Mouse (Mus musculus) left cerebral cortex, postnatal 25 days (tissue): Measurements from ENCODE around the gene Tnfrsf23. TPM values are rescaled to one million over a fixed set of nuclear protein-coding genes. Genes with fewer than 3 reads are reported as not detected.

Experiments used
- DNase-seq, 2 experiments: peaks; one replicate each; pipeline ENCODE4 v3.0.0; 2022; ENCODE audit warnings: low spot score in 2 of 2, mixed read lengths in 1 of 2
- intact Hi-C: fragments of 180-260 bp; cut with DNase I; formaldehyde crosslinking; loops from one replicate; pipeline ENCODE4 v1.15.1; 2025
- total RNA-seq, 2 experiments: library from RNA; stranded (reverse); gene quantifications; 2 replicates each; pipeline ENCODE4 v1.2.3; 2021

The Tnfrsf23 gene
- 1 to 10 TPM; 1.2 to 1.3 TPM for total RNA-seq

DNA sequence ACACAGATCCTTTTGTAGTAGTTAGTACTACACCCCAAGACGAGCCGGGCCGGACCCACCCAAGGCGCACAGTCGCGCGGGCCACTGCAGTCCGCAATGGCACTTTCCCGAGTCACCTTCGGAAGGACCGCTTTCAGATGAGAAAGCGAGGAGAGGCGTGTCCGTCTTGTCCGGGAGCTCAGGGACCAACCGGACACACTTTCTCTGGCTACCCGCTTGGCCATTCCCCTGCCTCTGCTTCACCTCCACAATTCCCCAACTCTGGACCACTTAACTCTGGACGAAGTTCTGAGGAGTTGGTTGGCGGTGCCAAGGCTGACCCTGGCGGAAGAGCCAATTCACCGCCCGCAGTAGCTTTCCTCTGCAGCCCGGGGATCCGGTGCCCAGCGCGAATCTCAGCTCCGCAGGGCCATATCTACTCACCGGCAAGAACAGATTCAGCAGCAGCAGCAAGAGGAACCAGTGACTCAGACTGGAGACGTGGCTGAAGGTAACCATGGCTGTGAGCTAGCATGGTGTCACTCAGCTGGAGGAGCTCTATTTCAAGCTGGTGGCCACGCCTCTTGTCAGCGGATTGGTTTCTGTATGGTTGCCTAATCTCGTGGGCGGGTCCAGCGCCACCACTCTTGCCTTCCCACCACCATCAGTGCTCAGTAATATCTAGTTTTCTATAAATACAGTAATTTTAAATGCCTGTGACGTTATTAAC, at the start of gene Tnfrsf23:
TSS of gene Tnfrsf23 (minus strand) at position 514 of the 709 bp plus-strand sequence.
- intact Hi-C loops, result loop anchor here (5.0 kb wide), 1 partner anchor 83 kb away; the partner anchor contains the start of gene Cars
- peak; percentile 76 to 92 for DNase-seq

DNA sequence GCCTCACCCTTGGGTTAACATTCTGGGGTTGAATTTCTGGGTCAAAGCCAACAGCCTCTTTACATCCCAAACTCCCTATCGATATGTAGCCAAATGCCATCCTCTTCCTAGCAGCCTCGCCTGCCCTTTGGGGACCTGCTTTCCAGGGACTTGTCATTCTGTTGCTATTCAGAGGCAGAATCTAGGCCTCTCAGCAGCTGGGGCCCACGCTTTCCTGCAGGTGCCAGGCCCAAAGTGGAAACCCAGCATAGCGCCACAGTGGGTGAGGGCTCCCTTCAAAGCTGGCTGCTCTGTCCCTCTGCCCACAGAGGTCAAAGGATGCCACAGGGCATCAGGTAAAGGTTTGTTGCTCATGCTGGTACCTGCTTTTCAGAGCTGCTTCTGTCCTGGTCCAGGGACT, 48.1 kb upstream of the Tnfrsf23 start:
- peak; percentile 21 to 69 for DNase-seq
- intact Hi-C loops, result no loop called here

DNA sequence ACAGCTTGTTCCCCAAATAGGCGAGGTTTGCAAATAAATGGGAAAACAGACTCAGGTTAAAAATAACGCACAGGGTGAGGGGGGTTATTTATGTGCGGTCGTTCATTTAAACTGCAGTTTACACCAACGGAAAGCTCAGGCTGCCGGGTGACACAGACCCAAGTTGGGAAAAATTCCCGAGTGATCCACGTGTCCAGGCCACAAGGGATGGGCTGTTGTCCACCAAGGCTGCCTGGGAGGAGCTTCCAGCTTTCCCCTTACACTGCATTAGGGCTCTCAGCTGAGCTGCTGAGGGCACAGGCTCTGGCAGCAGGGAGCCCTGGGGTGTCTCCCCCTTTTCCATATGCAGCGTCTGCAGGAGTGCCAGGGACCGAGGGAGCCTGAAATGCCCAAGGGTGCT, 44.2 kb upstream of the Tnfrsf23 start:
- intact Hi-C loops, result no loop called here

DNA sequence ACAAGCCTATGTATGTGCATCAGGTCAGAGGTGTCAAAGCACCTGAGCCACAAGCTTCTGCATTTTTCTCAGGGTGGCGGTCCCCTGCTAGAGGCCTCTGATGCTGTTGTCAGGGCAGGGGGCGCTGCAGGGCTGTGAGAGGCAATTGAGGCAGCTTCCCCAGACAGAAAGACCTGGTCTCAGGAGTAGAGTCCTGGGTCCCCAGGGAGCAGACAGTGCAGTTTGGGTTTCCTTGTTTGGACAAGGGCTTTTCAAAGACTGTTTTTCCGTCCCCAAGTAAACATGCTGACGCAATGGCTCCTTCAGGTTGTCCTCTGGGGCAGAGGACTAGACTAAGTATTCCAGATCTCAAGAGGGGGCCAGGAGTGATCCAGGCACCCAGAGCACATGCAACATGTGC, 40.7 kb upstream of the Tnfrsf23 start:
- no peak for DNase-seq
- intact Hi-C loops, result no loop called here

More for the DNA sequence above, 44.2 kb upstream of the Tnfrsf23 start:
- no peak for DNase-seq

DNA sequence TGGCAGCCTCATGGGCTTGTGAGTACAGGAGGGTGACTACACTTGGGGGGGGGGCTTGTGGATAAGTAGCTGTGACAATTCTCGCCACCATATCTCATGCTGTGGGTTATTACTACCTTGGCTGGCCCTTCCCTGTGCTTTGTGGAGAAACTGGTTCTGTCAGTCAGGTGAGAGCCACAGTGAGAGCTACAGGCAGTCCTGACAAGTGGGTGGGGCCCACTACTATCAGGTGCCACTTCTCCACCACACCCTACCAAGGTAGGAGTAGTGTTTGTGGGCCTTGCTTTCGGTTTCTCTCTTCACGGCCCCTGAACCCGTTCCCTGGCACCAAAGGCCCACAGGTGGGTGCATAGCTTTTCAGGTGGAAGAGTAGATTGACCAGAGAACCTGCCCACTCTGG, 38.2 kb upstream of the Tnfrsf23 start:
- intact Hi-C loops, result no loop called here
- no peak for DNase-seq

GRCm38 (mm10) chr7:143722646-143723045, 37.0 kb upstream of the Tnfrsf23 start:
- peak in 1 of 2 experiments; percentile 60 for DNase-seq
- intact Hi-C loops, result no loop called here

DNA sequence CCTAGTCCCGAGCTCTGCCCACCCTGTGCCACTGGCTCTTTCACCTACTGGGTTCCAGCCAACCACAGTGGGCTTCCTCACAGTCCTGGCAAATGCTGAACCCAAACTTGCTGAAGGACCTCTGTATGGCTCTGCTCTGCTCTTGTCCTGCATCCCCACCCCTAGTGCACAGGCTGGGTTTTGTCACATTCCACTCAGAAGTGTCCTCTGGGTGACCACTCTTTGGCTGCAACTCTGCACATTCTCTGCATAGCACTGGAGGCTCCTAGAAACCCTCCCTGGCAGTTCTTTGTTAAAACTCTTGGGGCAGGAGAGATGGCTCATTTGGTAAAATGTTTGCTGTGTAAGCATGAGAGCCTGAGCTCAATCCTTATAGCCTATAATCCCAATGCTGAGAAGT, 32.1 kb upstream of the Tnfrsf23 start:
- intact Hi-C loops, result no loop called here
- no peak for DNase-seq

GRCm38 (mm10) chr7:143713421-143713820, 27.7 kb upstream of the Tnfrsf23 start:
- DNase-seq, result no peak
- intact Hi-C loops, result no loop called here

GRCm38 (mm10) chr7:143712771-143713348, 27.2 kb upstream of the Tnfrsf23 start:
- intact Hi-C loops, result no loop called here
- DNase-seq, result no peak

- DNase-seq, result no peak
- intact Hi-C loops, result no loop called here
These were observed 26.4 kb upstream of the Tnfrsf23 start for GRCm38 (mm10) chr7:143712023-143712422.

DNA sequence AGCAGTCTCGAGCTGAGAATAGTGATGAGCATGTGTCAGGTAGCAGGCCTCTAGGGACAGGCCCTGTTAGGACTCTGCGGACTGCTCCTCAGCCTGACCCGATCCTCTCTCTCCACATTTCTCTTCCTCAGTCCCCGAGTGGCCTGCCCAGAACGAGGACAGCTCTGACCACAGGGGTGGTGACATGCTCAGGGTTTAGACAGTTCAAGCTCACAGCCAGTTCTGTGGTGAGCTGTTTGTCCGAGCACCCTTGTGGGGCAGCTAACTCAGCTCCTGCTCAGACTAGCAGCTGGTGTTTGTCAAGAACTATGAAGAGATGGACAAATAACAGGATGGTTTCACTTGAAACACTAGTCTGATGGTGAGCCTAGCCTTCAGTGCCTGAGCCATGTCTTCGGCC, 25.7 kb upstream of the Tnfrsf23 start:
- intact Hi-C loops, result no loop called here
- DNase-seq, result no peak

GRCm38 (mm10) chr7:143709395-143709794, 23.7 kb upstream of the Tnfrsf23 start:
- intact Hi-C loops, result no loop called here

GRCm38 (mm10) chr7:143706697-143707438, 21.2 kb upstream of the Tnfrsf23 start:
- peak; percentile 86 to 94 for DNase-seq
- intact Hi-C loops, result loop anchor here (1.0 kb wide), 2 partner anchors 41 to 57 kb away; no protein-coding TSS in a partner anchor

More at GRCm38 (mm10) chr7:143709395-143709794, 23.7 kb upstream of the Tnfrsf23 start:
- DNase-seq, result no peak

GRCm38 (mm10) chr7:143696140-143696539, 10.5 kb upstream of the Tnfrsf23 start:
- DNase-seq, result peak in 1 of 2 experiments; percentile 34

GRCm38 (mm10) chr7:143694550-143694949, 8.9 kb upstream of the Tnfrsf23 start:
- no peak for DNase-seq
- intact Hi-C loops, result no loop called here

More at GRCm38 (mm10) chr7:143696140-143696539, 10.5 kb upstream of the Tnfrsf23 start:
- intact Hi-C loops, result loop anchor here (5.0 kb wide), 1 partner anchor 109 kb away; no protein-coding TSS in a partner anchor

DNA sequence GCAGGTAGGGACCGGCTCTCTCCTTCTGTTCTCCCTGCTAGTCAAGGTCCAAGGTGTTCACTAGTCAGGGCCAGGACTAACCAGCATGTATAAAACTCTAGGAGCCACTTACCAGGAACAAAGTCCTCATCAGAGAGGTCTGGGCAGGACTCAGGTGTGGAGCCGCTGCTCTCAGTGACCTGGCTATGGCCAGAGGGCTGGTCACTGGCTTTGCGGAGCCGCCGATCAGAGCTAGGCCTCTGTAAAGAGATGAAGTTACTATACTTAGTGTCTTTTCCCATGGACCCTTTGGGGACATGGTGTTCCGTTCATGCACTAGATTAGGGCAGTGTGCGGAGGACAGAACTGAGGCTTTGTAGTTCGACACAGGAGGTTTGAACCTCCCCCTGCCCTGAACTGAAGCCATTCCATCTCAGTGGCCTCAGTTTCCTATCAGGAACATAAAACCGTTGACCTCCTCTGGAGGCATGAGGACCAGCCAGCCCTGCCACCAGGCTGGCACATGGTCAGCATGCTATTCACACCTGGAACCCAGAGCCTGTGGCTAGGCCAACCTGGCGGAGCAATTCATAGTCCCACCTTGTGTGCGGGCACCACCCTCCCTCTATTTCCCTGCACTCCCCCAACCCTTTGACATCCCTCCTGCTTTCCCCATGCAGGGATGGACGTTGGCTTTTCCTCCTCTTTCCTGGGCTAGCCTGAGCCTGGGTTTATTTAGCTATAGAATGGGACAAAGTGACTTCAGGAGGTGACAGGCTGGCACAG, 7.3 kb upstream of the Tnfrsf23 start:
- intact Hi-C loops, result no loop called here
- no peak for DNase-seq

- no peak for DNase-seq
- intact Hi-C loops, result no loop called here
These were observed 6.2 kb upstream of the Tnfrsf23 start for GRCm38 (mm10) chr7:143691909-143692308.

DNA sequence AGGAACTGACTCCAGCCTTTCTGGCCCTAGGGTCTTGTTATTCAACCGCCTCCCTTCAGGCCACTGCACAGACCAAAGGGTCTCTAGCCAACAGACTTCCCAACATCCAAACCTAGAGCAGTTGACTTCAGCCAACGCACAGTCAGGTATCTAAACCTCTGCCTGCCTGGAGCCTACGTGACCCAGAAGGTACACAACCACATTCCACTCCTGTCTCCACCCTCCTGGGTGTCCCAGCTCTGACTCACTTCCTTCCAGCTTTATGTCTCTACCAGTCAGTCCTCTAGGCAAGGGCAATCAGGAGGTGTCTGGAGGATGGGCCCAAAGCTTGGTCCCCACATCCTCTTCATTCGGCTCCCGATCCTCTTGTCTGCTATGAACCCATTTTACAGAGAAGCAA, 5.5 kb upstream of the Tnfrsf23 start:
- intact Hi-C loops, result no loop called here
- no peak for DNase-seq

DNA sequence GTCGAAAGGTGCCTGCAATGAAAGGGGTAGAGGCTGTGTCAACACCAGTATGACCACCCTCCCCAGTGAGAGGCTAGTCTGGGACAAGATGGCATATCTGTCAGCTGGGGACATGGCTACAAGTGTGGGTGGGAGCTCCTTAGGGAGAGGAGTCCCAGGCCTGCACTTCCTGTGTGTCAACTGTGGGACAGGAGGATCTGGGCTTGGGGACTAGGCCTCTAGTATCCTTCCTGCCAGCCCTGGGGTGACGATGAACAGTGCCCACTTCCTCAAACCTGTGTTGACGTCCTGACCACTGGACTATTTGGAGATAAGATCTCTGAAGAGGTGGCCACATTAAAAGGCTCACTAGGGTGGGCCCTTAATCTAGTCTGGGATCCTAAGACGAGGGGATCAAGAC, 4.3 kb upstream of the Tnfrsf23 start:
- DNase-seq, result no peak
- intact Hi-C loops, result loop anchor here (5.0 kb wide), 1 partner anchor 88 kb away; the partner anchor contains the start of gene Cars
